Mouse (Mus musculus): ENCODE data around the gene Cubn. TPM values are rescaled to one million over a fixed set of nuclear protein-coding genes. Genes with fewer than 3 reads are reported as not detected.
A peak's percentile ranks its signal among the peaks of the same experiment; 100 is the strongest.

Cubn gene
- total RNA-seq, 2 experiments from 2014 or later: 0.16 to 0.27 TPM

DNA sequence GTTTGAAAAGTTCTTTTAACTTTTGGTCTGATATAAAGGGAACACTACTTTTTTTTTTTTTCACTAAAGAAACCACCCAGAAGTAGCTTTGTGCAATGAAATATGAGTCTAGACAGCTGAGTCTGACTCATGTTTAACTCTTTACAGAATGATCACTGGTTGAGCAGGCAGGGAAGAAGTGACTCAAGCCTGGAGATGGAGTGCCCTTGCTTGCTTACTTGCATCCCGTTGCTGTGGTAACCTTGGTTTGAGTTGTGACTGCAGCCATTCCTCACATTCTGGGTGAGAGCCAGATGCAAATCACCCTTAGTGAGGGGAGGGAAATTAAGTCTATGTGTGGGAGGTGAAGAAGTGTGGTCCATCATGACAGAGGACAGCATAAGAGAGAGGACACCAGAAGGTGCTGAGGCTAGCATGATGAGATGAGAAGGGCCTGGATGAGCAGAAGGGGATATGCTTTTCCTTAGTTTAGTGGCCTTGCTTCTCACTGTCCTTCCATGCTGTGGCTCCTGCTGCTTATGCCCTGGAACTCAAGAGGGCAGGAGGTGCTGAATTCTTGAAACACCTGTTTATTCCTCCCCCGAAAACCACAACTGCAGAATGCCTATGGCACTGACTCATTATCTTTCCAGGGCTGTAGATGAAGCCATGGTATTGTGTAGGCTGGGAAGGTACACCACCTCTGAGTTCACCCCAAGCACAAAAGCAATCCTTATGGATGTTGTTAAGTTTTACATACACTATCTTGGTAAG, 81.7 kb downstream of the Cubn start:
- DNase-seq (ENCODE audit: low spot score in 2 of 2): no peak

DNA sequence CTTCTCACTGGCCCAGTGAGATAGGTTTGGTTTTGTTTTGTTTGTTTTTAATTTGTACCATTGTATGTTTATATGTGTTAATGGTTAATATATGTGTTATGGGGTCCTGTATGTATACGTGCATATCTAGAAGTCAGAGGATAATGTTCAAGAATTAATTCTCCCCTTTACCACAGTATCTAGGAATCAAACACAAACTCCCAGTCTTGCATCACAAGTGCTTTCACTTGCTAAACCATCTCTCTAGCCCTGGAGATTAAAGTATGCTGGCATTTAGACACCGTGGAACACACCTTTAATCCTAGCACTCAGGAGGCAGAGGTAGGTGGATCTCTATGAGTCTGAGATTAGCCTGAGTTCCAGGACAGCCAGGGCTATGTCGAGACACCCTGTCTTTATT, 83.3 kb downstream of the Cubn start:
- no peak for DNase-seq (ENCODE audit: low spot score in 2 of 2)

GRCm38 (mm10) chr2:13407698-13408097, 83.9 kb downstream of the Cubn start:
- no peak for DNase-seq (ENCODE audit: low spot score in 2 of 2)

DNA sequence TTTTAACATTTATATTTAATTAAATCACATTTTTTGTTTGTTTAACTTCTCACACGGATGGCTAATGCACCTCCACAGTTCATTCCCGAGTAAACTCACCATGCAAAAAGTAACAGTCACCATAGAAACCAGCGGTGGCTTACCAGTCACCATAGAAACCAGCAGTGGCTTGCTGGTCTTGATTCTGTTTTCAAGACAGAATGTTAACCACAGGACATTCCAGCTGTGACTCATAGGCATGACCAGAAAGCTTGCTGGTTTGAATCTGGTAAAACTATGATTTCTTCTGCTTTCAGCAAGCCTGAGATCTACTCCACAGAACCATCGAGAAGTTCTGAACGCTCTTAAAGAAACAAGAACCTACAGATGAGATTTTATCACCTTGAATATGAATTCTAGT, 84.3 kb downstream of the Cubn start:
- DNase-seq (ENCODE audit: low spot score in 2 of 2): no peak

DNA sequence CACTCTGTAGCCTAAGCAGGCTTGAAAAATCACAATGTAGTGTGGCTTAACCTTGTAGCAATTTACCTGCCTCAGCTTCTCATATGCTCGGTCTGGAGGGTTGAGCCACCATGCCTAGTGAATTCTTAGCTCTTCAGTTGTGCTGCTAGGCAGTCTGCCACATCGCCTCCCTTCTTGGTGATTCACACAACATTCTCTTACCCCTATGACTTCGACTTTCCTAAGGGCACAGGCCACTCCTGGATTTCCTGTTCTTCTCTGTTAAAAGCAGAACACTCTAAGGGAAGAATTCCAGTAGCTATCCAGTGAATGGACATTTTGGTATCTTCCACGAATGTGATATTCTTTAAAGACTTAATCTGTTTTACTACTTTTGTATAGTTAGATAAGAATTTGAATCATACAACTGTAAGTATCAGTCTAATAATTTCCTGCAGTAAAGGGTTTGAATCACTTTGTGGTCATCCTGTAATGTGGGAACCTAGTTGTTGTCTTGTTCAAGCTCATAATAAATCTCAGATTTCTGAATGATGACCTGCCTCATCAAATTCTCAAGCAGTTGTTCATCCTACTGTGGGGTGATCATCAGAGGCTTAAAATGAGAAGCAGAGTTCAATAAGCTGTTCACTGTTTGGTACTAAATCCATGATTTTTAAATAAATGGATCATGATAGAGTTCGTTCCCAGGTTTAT, 86.5 kb downstream of the Cubn start:
- DNase-seq (ENCODE audit: low spot score in 2 of 2): no peak

GRCm38 (mm10) chr2:13400831-13401230, 90.8 kb downstream of the Cubn start:
- no peak for DNase-seq (ENCODE audit: low spot score in 2 of 2)

- DNase-seq (ENCODE audit: low spot score in 2 of 2): no peak
These were observed 92.0 kb downstream of the Cubn start for GRCm38 (mm10) chr2:13399480-13400072.

DNA sequence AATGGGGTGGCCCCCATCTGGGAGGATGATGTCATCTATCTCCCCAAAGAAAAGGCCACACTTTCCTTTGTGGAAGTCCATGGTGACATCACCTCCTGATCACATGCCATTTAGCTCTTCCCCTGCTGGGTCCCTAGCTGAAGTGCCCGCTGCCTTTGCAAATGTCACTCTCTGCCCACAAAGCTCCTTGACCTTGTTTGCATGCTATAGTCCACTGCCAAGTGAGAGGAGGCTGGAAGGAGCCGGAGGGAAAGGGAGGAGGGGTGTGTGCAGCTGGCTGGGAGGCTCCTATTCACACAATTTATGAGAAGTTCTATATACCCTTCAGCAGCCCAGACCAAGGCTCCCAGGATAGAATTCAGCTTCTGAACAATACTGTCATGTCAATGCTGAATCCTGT, 92.7 kb downstream of the Cubn start:
- peak in 1 of 2 experiments; percentile 41 for DNase-seq (ENCODE audit: low spot score in 2 of 2)

GRCm38 (mm10) chr2:13398551-13398950, 93.1 kb downstream of the Cubn start:
- no peak for DNase-seq (ENCODE audit: low spot score in 2 of 2)

DNA sequence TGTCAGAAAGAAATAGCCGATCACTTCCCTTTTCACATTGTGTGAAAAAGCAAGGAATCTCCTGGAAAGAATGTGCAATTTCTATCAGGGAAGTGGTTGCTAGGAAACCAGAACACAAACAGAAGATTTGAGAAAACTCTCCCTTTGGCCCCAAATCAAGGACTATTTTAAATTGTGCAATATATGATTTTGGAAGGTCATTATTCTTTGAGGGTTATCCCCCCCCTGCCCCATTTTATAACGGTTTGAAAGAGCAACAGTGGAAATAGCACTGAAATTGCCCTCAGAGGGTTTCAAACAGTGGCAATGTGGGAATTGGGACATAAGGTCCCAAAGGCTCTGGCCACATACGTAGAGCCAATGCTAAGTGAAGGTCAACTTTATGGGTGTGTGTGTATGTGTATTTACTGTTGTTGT, 95.5 kb downstream of the Cubn start:
- no peak for DNase-seq (ENCODE audit: low spot score in 2 of 2)

DNA sequence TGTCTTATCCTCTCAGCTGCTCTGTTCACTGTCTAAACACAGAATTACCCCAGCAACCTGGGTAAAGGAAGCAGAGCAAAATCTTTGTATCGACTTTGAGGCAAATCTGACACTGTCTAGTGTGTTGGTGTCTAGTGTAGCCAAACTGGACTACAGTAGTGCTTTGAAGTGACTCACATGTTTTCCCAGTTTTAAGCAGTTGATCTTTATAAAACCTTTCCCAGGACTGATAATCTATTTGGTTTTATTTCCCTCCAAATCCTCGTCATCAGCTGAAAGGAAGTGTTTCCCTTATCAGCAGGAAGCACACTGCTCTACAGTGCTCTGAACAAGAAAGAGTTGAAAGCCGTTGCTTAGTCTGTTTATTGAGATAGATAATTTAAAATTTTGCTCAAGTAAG, 100.6 kb downstream of the Cubn start:
- DNase-seq (ENCODE audit: low spot score in 2 of 2): no peak

- no peak for DNase-seq (ENCODE audit: low spot score in 2 of 2)
These were observed 105.0 kb downstream of the Cubn start for GRCm38 (mm10) chr2:13386631-13387030.

DNA sequence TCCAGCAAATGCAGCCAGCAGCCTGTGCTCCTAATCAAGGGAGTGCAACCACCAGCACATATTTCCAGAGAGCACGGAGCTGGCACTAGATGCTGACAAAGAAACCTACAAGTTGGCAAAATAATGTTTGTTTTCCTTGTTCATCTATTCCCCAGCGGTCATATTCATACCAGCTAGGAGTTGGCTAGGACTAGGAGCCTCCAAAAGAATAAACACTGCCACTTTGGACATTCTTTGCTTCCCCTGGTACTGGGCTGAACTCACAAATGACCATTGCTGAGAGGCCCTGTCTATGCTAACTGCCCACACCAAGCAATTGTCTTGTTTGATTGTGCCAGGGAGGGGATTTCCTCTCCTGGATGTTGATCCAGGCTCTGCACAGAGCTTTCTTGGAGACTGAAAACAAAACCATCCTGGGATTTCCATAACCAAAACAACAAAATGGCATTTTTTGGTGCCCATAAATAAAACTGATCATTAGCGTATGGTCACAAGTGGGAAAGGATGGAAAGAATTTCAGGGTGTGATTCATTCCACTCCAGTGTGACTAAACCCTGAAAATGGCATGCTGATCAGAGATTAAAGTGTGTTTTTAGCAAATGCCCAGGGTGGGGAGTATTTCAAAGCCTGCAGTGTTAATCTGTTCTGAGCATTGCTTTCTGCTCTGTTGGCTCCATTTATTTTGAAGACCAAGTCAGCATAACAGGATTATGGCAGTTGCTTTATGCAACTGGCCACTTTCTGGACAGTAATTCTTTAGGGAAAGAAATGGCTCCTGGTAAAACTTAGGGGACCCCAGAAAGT, 105.9 kb downstream of the Cubn start:
- DNase-seq (ENCODE audit: low spot score in 2 of 2): peak in 1 of 2 experiments; percentile 33

- no peak for DNase-seq (ENCODE audit: low spot score in 2 of 2)
These were observed 106.7 kb downstream of the Cubn start for GRCm38 (mm10) chr2:13384775-13385541.

GRCm38 (mm10) chr2:13376166-13376565, 115.4 kb downstream of the Cubn start:
- DNase-seq (ENCODE audit: low spot score in 2 of 2): no peak

DNA sequence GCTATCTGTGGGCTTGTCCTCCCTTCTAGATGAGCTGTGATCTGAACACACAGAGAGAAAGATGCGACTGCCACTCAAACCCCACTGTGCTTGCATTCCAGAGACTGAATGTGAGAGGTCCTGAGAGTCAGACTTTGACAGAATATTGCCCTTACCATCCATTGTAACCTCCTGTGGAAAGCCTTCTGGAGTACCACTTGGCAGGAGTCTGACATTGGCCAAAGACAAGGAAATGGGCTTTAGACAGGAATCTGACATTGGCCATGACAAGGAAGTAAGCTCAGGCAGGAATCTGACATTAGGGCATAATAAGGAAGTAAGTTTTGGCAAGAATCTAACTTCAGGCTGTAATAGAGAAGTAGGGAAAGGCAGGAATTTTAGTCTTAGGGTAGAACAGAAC, 118.3 kb downstream of the Cubn start:
- DNase-seq (ENCODE audit: low spot score in 2 of 2): no peak

DNA sequence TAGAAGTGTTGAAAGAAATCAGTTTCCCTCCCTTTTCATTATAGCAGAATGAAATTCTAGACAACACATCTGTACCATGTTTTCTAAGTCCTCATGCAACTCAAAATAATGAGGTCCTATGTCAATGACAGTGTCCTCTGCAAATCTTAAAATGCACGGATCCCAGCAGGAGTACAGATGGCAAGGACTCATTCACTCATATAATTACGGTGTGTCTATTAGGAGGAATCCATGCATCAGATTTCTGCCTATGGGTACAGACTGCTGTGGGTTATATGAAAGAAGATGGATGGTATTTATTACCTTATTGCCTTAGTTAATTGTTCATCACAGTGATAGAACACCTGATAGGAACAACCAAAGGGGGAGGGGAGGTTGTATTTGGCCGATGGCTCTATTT, 118.8 kb downstream of the Cubn start:
- DNase-seq (ENCODE audit: low spot score in 2 of 2): no peak

DNA sequence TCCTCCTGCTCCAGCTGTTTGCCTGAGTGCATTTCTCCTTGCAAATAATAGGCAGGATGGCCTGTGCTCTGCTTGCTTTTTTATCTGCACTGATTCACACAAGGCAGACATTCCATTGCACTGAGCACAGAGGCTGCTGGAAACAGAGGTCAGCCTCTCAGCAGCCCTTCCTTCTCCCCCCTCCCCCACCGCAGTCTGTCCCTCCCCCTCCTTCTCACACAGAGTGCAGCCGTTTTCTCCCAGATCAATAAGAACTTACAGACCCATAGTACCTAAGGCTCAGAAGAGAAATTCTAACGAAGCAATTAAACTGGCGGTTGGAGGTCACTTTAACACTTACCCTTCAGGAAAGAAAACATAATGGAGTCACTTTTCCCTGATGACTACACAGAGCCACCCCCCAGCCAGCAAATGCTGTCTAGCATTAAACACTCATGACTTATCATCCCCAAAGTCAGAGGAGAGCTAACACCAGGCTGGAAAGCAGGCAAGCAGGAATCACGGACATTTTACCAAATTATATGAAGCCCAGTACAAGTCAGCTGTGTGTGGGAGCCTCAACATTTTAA, 119.3 kb downstream of the Cubn start:
- DNase-seq (ENCODE audit: low spot score in 2 of 2): peak in 1 of 2 experiments; percentile 48

DNA sequence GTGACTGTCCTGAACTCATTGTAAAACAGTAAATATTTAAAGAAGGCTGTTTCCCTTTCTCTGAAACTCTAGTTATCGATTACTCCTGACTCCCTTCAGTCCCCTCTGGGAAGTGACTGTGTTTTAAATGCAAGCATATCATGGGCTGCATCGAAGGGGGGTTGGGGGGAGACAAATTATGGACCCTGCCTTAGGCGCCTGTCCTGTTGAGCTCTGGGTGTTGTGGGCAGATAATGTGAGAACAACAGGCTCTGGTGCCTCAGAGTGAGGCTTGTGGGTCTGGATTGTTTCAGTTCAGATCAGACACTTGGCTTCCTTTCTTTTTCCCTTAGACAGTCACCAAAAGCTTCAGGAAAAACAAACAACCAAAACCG, 119.8 kb downstream of the Cubn start:
- DNase-seq (ENCODE audit: low spot score in 2 of 2): no peak

DNA sequence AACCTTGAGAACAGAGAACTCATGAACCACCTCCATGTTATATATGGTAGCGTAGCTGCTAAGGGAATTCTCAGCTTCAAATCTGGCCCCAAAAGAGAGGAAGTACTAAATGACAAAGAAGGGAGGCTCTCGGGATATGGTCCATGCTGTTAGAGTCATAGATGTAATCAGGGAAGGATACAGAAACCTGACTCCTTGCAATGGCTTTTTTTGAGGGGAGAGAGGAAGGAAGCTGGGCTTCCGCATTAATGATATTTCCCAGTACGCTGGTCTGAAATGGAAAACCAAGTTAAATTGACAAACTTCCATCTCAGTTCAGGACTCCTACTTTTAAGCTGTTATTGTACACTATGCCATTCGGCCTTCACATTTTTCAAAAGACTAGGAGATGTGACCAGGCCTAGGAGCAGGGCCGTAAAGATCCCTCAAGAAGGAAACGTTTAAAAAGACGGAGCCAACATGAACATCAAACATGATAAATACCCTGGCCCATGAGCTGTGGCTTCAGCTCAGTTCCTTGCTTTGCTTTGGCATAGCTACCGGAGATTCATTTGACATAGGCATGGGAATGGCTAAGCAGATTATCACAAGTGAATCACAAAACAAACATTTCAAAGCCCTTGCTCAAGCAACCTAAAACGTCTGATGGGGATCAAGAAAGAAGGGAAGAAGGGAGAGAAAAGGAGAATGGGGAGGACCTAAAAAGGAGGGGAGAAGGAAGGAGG, 120.4 kb downstream of the Cubn start:
- DNase-seq (ENCODE audit: low spot score in 2 of 2): no peak
